14 mouse cellular contexts compared by ENCODE assay signal in the genomic region with DNA sequence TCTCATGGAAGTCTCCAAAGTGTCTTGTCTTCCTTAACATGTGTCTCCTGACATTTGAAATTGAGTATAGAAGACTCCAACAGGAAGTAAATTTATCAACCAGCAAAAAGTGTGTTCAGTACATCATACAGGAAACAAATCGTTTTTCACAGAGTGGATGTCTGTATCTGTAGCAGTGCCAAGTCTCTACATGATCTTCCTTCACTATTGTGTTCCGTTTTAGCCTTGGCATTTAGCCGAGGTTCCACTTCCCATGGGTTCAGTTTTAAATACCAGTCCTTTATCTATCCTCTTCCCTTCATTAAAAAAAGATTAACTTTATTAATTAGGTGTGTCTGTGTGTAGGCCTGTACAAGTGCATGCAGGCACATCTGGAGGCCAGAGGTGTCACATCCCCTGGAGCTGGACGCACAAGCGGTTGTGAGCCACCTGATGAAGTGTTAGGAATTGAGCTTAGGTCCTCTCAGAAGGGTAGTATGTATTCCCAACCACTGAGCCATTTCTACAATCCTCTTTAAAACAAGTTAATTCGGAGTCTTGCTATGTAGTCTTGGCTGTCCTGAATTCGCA. TPM values are rescaled to one million over a fixed set of nuclear protein-coding genes. Genes with fewer than 3 reads are reported as not detected.
DNase-seq lines count a peak whose midpoint lies in the region; ATAC-seq and TF ChIP-seq lines count a peak whose summit lies in the region.
"Had no signal": no experiment of that assay in that cellular context is flagged by ENCODE, and none has a peak within 500 bp of the region (broad histone marks: within the 10 kb centered on the region; RNA-seq: fewer than 3 reads in every experiment).

No protein-coding gene starts in this region.

- no peak overlapping the region for H3K27ac ChIP-seq in heart, embryonic 12.5 days (ENCODE audit: poor library complexity, severe bottlenecking)
- no peak overlapping the region for H3K27ac ChIP-seq in limb, embryonic 14.5 days (replicated peaks; ENCODE audit: low read depth, low read length)
- H3K27ac ChIP-seq in limb, embryonic 10.5 days, result no peak overlapping the region
- H3K27ac ChIP-seq in bone marrow macrophage, adult 2 months (ENCODE audit: insufficient read depth, low read depth, low read length), result peak overlapping the region; percentile 38
- H3K27ac ChIP-seq in kidney, postnatal 0 days, result no peak overlapping the region
- H3K27ac ChIP-seq: layer of hippocampus, adult 2 months; limb, embryonic 15.5 days had no signal

- WGBS in heart, embryonic 12.5 days, result 73% methylated on average over 7 of the region's 7 CpGs
- WGBS in limb, embryonic 14.5 days, result 60% methylated on average over 7 of the region's 7 CpGs
- 81% methylated on average over 7 of the region's 7 CpGs for WGBS in limb, embryonic 10.5 days
- WGBS in kidney, postnatal 0 days, result 71% methylated on average over 7 of the region's 7 CpGs

- no peak for TF ChIP-seq CTCF in bone marrow macrophage, adult 2 months (IDR thresholded peaks at IDR 0.05; ENCODE audit: low read depth, low read length)
- no peak for TF ChIP-seq CTCF in kidney, postnatal 0 days (IDR thresholded peaks at IDR 0.05; ENCODE audit: low read depth)

- no peak for ATAC-seq in heart, embryonic 12.5 days (ENCODE audit: insufficient number of reproducible peaks, low FRiP score)
- ATAC-seq in limb, embryonic 14.5 days (ENCODE audit: low FRiP score, low read depth), result no peak
- no peak for ATAC-seq in kidney, postnatal 0 days (replicated peaks; ENCODE audit: low FRiP score, low read depth)

- H3K36me3 ChIP-seq in heart, embryonic 12.5 days, result no peaks in the 10 kb centered on the region
- H3K36me3 ChIP-seq in limb, embryonic 14.5 days (ENCODE audit: control insufficient read depth, insufficient read depth, low read length), result no peaks in the 10 kb centered on the region
- no peaks in the 10 kb centered on the region for H3K36me3 ChIP-seq in limb, embryonic 10.5 days
- no peaks in the 10 kb centered on the region for H3K36me3 ChIP-seq in kidney, postnatal 0 days (ENCODE audit: insufficient read depth, low read length)
- H3K36me3 ChIP-seq: G1E; limb, embryonic 15.5 days had no signal

- peak; percentile 82 for DNase-seq in heart, adult 11 months
- peak; percentile 20 for DNase-seq in limb, embryonic 14.5 days (ENCODE audit: low spot score)
- DNase-seq in limb, embryonic 10.5 days (ENCODE audit: low spot score), result no peak
- DNase-seq in kidney, postnatal 0 days (ENCODE audit: low spot score), result peak; percentile 29
- no peak for DNase-seq in cerebellum, postnatal 10 days
- DNase-seq: cerebellum, adult 9-11 months; gastrocnemius, postnatal 14 days; right cerebral cortex, postnatal 25 days had no signal

- H3K4me3 ChIP-seq in heart, embryonic 12.5 days, result no peak overlapping the region
- H3K4me3 ChIP-seq in limb, embryonic 14.5 days (replicated peaks; ENCODE audit: low read length), result no peak overlapping the region
- no peak overlapping the region for H3K4me3 ChIP-seq in limb, embryonic 10.5 days
- H3K4me3 ChIP-seq in bone marrow macrophage, adult 2 months (ENCODE audit: insufficient read depth, low read length), result no peak overlapping the region
- H3K4me3 ChIP-seq in kidney, postnatal 0 days (replicated peaks; ENCODE audit: low read depth, low read length), result no peak overlapping the region
- H3K4me3 ChIP-seq: layer of hippocampus, adult 2 months; limb, embryonic 15.5 days had no signal

- TF ChIP-seq POLR2A in limb, embryonic 14.5 days (IDR thresholded peaks at IDR 0.05; ENCODE audit: borderline replicate concordance, extremely low read depth, insufficient read depth, insufficient read length), result no peak
- TF ChIP-seq POLR2A in bone marrow macrophage, adult 2 months (IDR thresholded peaks at IDR 0.05; ENCODE audit: borderline replicate concordance, low read depth, low read length), result no peak

- H3K9me3 ChIP-seq in heart, embryonic 12.5 days (replicated peaks), result no peaks in the 10 kb centered on the region
- H3K9me3 ChIP-seq in limb, embryonic 14.5 days (ENCODE audit: control insufficient read depth, low read length), result no peaks in the 10 kb centered on the region
- no peaks in the 10 kb centered on the region for H3K9me3 ChIP-seq in limb, embryonic 10.5 days (replicated peaks)
- H3K9me3 ChIP-seq in kidney, postnatal 0 days (replicated peaks; ENCODE audit: low read length), result no peaks in the 10 kb centered on the region
- H3K9me3 ChIP-seq: G1E; limb, embryonic 15.5 days had no signal

- H3K4me2 ChIP-seq in heart, embryonic 12.5 days, result no peak overlapping the region
- no peak overlapping the region for H3K4me2 ChIP-seq in limb, embryonic 14.5 days (replicated peaks; ENCODE audit: low read depth, low read length, severe bottlenecking)
- H3K4me2 ChIP-seq in kidney, postnatal 0 days (ENCODE audit: low read length), result no peak overlapping the region
- H3K4me2 ChIP-seq: limb, embryonic 15.5 days had no signal

- H3K9ac ChIP-seq in heart, embryonic 12.5 days, result no peak overlapping the region
- no peak overlapping the region for H3K9ac ChIP-seq in limb, embryonic 14.5 days (ENCODE audit: low read depth, low read length, severe bottlenecking)
- no peak overlapping the region for H3K9ac ChIP-seq in kidney, postnatal 0 days (ENCODE audit: low read depth, low read length)
- H3K9ac ChIP-seq: limb, embryonic 15.5 days had no signal

- H3K4me1 ChIP-seq in heart, embryonic 12.5 days (replicated peaks), result peaks cover 5% of the 10 kb centered on the region; the same call in 1 of the 2 replicates
- H3K4me1 ChIP-seq in limb, embryonic 14.5 days (ENCODE audit: control insufficient read depth, insufficient read depth, low read length), result no peaks in the 10 kb centered on the region
- H3K4me1 ChIP-seq in limb, embryonic 10.5 days, result 0 out of 2 replicates have a peak, but pooled peaks cover 3% of the 10 kb centered on the region
- H3K4me1 ChIP-seq in bone marrow macrophage, adult 2 months (ENCODE audit: control insufficient read depth, insufficient read depth, low read length), result peaks cover 38% of the 10 kb centered on the region
- no peaks in the 10 kb centered on the region for H3K4me1 ChIP-seq in kidney, postnatal 0 days (replicated peaks; ENCODE audit: insufficient read depth, low read length)
- H3K4me1 ChIP-seq: limb, embryonic 15.5 days had no signal

- no peaks in the 10 kb centered on the region for H3K27me3 ChIP-seq in heart, embryonic 12.5 days (replicated peaks)
- no peaks in the 10 kb centered on the region for H3K27me3 ChIP-seq in limb, embryonic 14.5 days (ENCODE audit: control insufficient read depth, insufficient read depth, low read length)
- no peaks in the 10 kb centered on the region for H3K27me3 ChIP-seq in limb, embryonic 10.5 days (ENCODE audit: low read depth, poor library complexity, severe bottlenecking)
- no peaks in the 10 kb centered on the region for H3K27me3 ChIP-seq in kidney, postnatal 0 days (ENCODE audit: insufficient read depth, low read length)
- H3K27me3 ChIP-seq: limb, embryonic 15.5 days had no signal

RNA-seq across cellular contexts. Expression of a gene that starts 27.9 kb away (rescaled TPM):
- 1.3 and 2.0 TPM in 2 replicates for polyA plus RNA-seq in heart, embryonic 12.5 days (2016; fragmentation: Nextera tagmentation; extraction: Ambion mirVana)
- polyA plus RNA-seq in limb, embryonic 14.5 days (2012; rRNA removed), result 2.4 and 2.6 TPM in 2 replicates
- polyA plus RNA-seq in limb, embryonic 14.5 days (2014; fragmentation: Nextera tagmentation; extraction: Ambion mirVana), result 1.7 and 2.5 TPM in 2 replicates
- 0.85 and 2.6 TPM in 2 replicates for polyA plus RNA-seq in limb, embryonic 10.5 days (2016; fragmentation: Nextera tagmentation; extraction: Ambion mirVana)
- polyA plus RNA-seq in bone marrow macrophage, adult 2 months (2012; ENCODE audit: insufficient read depth, insufficient read length, missing spikeins), result not detected in 2 replicates
- 1.4 and 1.6 TPM in 2 replicates for polyA plus RNA-seq in kidney, postnatal 0 days (2015; fragmentation: Nextera tagmentation; extraction: Ambion mirVana)
- polyA plus RNA-seq: C2C12, G1E had no signal

Comparison
In these comparisons a context has a peak if more than half of its experiments do, and no peak if none do; other contexts are left out.
1. DNase-seq: peak in heart, adult 11 months (single experiment), limb, embryonic 14.5 days (single experiment) and kidney, postnatal 0 days (single experiment); none in limb, embryonic 10.5 days (single experiment) and cerebellum, postnatal 10 days (0 of 2).